Mouse (Mus musculus): Measurements from ENCODE around the gene Grk6.

GRCm38 (mm10) chr13:55407341-55407740, 37.5 kb upstream of the Grk6 start:
- no peak for TF ChIP-seq CTCF (IDR thresholded peaks at IDR 0.05; ENCODE audit: insufficient read depth, low read depth, low read length)
- TF ChIP-seq POLR2A (IDR thresholded peaks at IDR 0.05; ENCODE audit: insufficient read depth, low read depth, low read length): no peak

Measured in olfactory bulb, adult 2 months (tissue).